Comparison of ENCODE assay signal across 7 mouse cellular contexts in genomic region chr12:112873452-112874190, GRCm38 (mm10). TPM values are rescaled to one million over a fixed set of nuclear protein-coding genes. Genes with fewer than 3 reads are reported as not detected.
A peak's percentile ranks its signal among the peaks of the same experiment; 100 is the strongest.
DNase-seq lines count a peak whose midpoint lies in the region; ATAC-seq lines count a peak whose summit lies in the region.

No protein-coding gene starts in this region.

- H3K4me1 ChIP-seq in heart, embryonic 16.5 days (ENCODE audit: control insufficient read depth, insufficient read depth, low read length) = peaks cover 31% of the 10 kb centered on the region

- no peak overlapping the region for H3K9ac ChIP-seq in heart, embryonic 16.5 days (ENCODE audit: low read length)

- H3K27me3 ChIP-seq in heart, embryonic 16.5 days (ENCODE audit: control insufficient read depth, insufficient read depth, low read length) = peaks cover 64% of the 10 kb centered on the region

- ATAC-seq in CD4-positive, CD25-positive, alpha-beta regulatory T cell, adult 4 months = peak; percentile 69
- no peak for ATAC-seq in heart, embryonic 16.5 days (replicated peaks; ENCODE audit: extremely low read depth, insufficient read depth, low FRiP score)

- WGBS in heart, embryonic 16.5 days = 18% methylated on average over 18 of the region's 18 CpGs

- no peaks in the 10 kb centered on the region for H3K9me3 ChIP-seq in heart, embryonic 16.5 days (replicated peaks; ENCODE audit: control insufficient read depth, low read length)

- DNase-seq in MN1 (ENCODE audit: low spot score) = peak; percentile 67
- peak; percentile 66 for DNase-seq in embryo, embryonic 9.5 days (ENCODE audit: extremely low spot score)
- DNase-seq in kidney, postnatal 4 days = peak; percentile 85 to 90
- peak; percentile 84 for DNase-seq in lung, postnatal 36 days
- DNase-seq in right cerebral cortex, adult 2 months (ENCODE audit: low spot score in 2 of 2) = peak; percentile 56 to 64

- peak overlapping the region; percentile 55 for H3K4me2 ChIP-seq in heart, embryonic 16.5 days (ENCODE audit: low read depth, low read length)

- no peaks in the 10 kb centered on the region for H3K36me3 ChIP-seq in heart, embryonic 16.5 days (ENCODE audit: control insufficient read depth, insufficient read depth)

- peak overlapping the region; percentile 30 for H3K4me3 ChIP-seq in heart, embryonic 16.5 days (ENCODE audit: low read length)

- H3K27ac ChIP-seq in heart, embryonic 16.5 days (ENCODE audit: low read length) = no peak overlapping the region

RNA-seq across cellular contexts. Expression of gene Gpr132, which starts 5.6 kb away (rescaled TPM):
- 100 to 1,000 TPM in 1 of 2 experiments, 10 to 100 TPM in 1; 79.5 to 107 TPM for polyA plus RNA-seq in CD4-positive, CD25-positive, alpha-beta regulatory T cell, adult 4 months (2017; shearing (Covaris generic))
- 1.4 and 3.6 TPM in 2 replicates for polyA plus RNA-seq in heart, embryonic 16.5 days (2015; fragmentation: Nextera tagmentation; extraction: Ambion mirVana)

RNA-seq across cellular contexts. Expression of gene Cdca4, which starts 44.4 kb away (rescaled TPM):
- 10 to 100 TPM; 70.5 to 85.8 TPM for polyA plus RNA-seq in CD4-positive, CD25-positive, alpha-beta regulatory T cell, adult 4 months (2017; shearing (Covaris generic))
- 44.7 and 53.2 TPM in 2 replicates for polyA plus RNA-seq in heart, embryonic 16.5 days (2015; fragmentation: Nextera tagmentation; extraction: Ambion mirVana)

RNA-seq across cellular contexts. Expression of gene Jag2, which starts 56.0 kb away (rescaled TPM):
- polyA plus RNA-seq in CD4-positive, CD25-positive, alpha-beta regulatory T cell, adult 4 months (2017; shearing (Covaris generic)) = 1 to 10 TPM; 1.1 to 2.0 TPM
- 4.0 and 5.4 TPM in 2 replicates for polyA plus RNA-seq in heart, embryonic 16.5 days (2015; fragmentation: Nextera tagmentation; extraction: Ambion mirVana)

Comparison
In these comparisons a context has a peak if more than half of its experiments do, and no peak if none do; other contexts are left out.
1. RNA of gene Gpr132, which starts 5.6 kb away (polyA plus RNA-seq): 79.5 to 107 TPM in CD4-positive, CD25-positive, alpha-beta regulatory T cell, adult 4 months; 1.4 to 3.6 TPM in heart, embryonic 16.5 days; every median in the first group is over 10 times any median in the second.
2. Peak in every context shown above with its lines, with median percentiles within 50 percentile points of each other: DNase-seq.